Mouse (Mus musculus) megakaryocyte, embryonic 14.5 days (primary cell): ENCODE measurements at regions not wholly inside any gene's neighbourhood (a gene's known extent, or its start where the extent isn't known, plus 50 kb on each side); places are given as distances from the start of the nearest gene placed in this dataset.

Source experiments
- FLI1 ChIP-seq: IDR thresholded peaks from 2 replicates; pipeline ENCODE4 v1.6.1; 2012; ENCODE audit warnings: low read length, inconsistent platforms, mixed read lengths
- GATA1 ChIP-seq: IDR thresholded peaks from 3 replicates; pipeline ENCODE4 v1.6.1; 2012; ENCODE audit warnings: mixed read lengths, low read length, inconsistent platforms, borderline replicate concordance

DNA sequence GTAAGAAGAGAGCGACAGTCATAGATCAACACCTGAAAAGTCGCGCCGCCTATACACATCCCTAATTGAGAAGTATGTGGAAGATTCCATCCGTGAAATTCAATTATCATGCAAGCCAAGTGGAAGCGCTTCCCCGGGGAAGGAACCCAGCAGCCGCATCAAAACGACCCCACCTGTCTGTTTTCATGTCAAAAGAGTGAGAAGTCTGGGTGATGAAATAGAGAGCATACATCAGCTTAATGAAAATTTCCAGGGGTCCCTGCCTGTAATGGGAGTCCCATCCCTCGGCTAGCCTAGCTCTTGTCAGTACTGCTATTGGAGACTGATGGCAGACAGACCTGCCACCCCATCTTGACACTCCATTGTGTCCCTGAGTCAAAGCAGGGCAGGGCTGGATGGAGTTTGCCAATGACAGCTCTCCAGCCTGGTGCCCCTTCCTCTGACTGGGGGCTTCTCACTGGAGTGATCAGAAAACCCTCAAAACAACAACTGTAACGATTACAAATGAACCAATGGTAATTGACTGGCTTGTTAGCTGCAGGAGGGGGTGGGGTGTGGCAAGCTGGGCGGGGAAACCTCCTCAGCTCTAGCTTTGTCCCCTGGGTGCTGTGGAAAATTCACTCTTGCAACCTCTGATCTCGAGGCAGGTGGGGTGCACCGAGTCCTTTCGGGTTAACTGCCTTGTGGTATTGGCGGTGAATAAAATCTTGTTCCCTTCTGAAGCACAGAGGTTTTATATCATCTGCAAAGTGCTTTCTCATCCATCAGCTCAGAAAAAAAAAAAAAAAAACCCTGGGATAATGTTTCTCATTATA, 126.4 kb upstream of the Aldh1b1 start:
- TF ChIP-seq GATA1, result no peak
- TF ChIP-seq FLI1, result no peak
